Mouse (Mus musculus) brain, adult 10 weeks (tissue): ENCODE measurements around the gene Man1a2. TPM values are rescaled to one million over a fixed set of nuclear protein-coding genes. Genes with fewer than 3 reads are reported as not detected.

ENCODE experiments used
- polyA plus RNA-seq: library from polyadenylated mRNA; stranded (reverse); fragments of 350-450 nt; fragmentation: Illumina TruSeq; extraction: RNeasy Lipid Tissue Mini Kit (QIAGEN cat#74804); gene quantifications from one replicate; pipeline ENCODE4 v1.2.3, GENCODE M21; 2015; ENCODE audit warnings: low read depth, low replicate concordance

Gene Man1a2
- polyA plus RNA-seq, result 39.5 TPM

GRCm38 (mm10) chr3:100685087-100685762 is at the start of gene Man1a2:
TSS of gene Man1a2 (minus strand) at chr3:100685503.

Other genes starting within 250 kb of the Man1a2 start
- gene Tent5c, start 196.2 kb downstream of the Man1a2 start, polyA plus RNA-seq, result 1.1 TPM
- gene Vtcn1, start 140.0 kb upstream of the Man1a2 start, polyA plus RNA-seq, result 0.16 TPM
- gene Trim45, start 236.7 kb upstream of the Man1a2 start, polyA plus RNA-seq, result 6.1 TPM